Mouse (Mus musculus): ENCODE measurements around the gene Hist1h1t. TPM values are rescaled to one million over a fixed set of nuclear protein-coding genes. Genes with fewer than 3 reads are reported as not detected.
"Not testable (repeated sequence)": the region's sequence is repeated elsewhere in the genome, so short reads cannot be mapped to it uniquely, and the experiment has no call there.

Hist1h1t gene
- polyA plus RNA-seq, 1 experiment from 2014 or later = not detected

DNA sequence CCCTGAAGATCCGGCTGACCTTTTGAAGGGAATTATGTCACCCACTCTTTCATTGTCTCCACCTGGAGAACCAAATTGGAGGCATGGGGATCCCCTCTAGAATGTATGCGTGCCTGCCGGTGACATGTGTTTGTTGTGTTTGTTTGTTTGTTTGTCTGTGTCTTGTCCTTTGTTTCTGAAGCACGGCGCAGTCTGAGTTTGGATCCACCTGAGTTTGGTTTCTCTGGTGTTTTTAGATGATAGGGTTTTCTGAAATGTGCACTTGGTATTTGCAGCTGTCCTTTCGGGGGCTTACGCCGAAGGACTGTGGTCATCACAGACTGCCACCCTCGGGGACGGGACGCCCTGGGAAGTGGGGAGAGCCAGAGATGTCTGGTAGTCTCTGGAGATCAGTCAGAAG lies 21.6 kb downstream of the Hist1h1t start:
- peak overlapping the region; percentile 50; the same call in 1 of the 2 replicates for H3K27ac ChIP-seq
- WGBS = 45% methylated on average over 11 of the region's 11 CpGs
- no peak overlapping the region for H3K9ac ChIP-seq (replicated peaks)
- H3K9me3 ChIP-seq = no peaks in the 10 kb centered on the region
- no peaks in the 10 kb centered on the region for H3K27me3 ChIP-seq
- 0 out of 2 replicates have a peak, but pooled peaks cover 4% of the 10 kb centered on the region for H3K4me1 ChIP-seq (replicated peaks)
- no peak overlapping the region for H3K4me3 ChIP-seq (replicated peaks)
- H3K4me2 ChIP-seq = no peak overlapping the region
- no peak for ATAC-seq (ENCODE audit: insufficient number of reproducible peaks, insufficient read depth, low FRiP score, low TSS enrichment, low read depth)
- H3K36me3 ChIP-seq = no peaks in the 10 kb centered on the region

DNA sequence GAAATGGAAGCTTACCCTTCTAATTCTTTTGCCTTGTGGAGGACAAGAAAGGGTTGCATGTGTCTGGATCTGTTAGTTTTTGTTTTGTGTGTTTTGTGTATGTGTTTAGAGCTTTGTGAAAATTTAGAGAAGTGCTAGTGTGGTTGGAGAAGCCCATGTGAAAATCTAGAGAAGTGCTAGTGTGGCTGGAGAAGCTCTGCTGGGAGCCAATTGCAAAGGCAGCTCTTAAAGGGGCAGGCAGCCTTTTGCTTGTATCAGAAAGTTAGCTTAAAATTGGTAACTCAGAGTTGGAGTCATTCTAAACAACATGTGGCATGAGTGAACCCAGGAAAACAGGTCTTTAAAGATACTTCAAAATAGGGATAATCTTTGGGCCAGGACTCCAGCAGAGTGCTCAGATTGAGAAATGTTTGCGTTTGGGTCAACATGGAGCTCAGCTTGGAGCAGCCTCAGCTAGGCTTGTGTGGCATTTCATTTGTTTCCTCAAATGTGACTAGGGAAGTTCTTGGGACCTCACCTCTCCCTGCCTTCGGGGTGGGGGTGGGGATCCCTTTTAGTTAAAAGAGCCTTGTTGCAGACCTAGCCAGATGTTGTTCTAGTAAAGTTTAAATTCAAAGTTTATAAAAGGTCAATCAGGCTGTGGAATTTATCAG lies 22.1 kb downstream of the Hist1h1t start:
- H3K27ac ChIP-seq = peak overlapping the region; percentile 50
- not testable (repeated sequence) for H3K4me3 ChIP-seq (replicated peaks); H3K27me3 ChIP-seq; ATAC-seq (ENCODE audit: insufficient number of reproducible peaks, insufficient read depth, low FRiP score, low TSS enrichment, low read depth); H3K9me3 ChIP-seq; H3K4me2 ChIP-seq; H3K36me3 ChIP-seq; H3K4me1 ChIP-seq (replicated peaks); H3K9ac ChIP-seq (replicated peaks)
- 17% methylated on average over 2 of the region's 2 CpGs for WGBS

GRCm38 (mm10) chr13:23724239-23724638 lies 28.6 kb downstream of the Hist1h1t start:
- Histone ChIP-seq H3K4me1 (replicated peaks) (no peaks in the 10 kb centered on the region; the same call in 1 of the 2 replicates), H3K9me3 (no peaks in the 10 kb centered on the region), H3K27ac (no peak overlapping the region), H3K4me3 (replicated peaks) (no peak overlapping the region), H3K27me3 (no peaks in the 10 kb centered on the region), H3K4me2 (no peak overlapping the region), H3K9ac (replicated peaks) (no peak overlapping the region), H3K36me3 (no peaks in the 10 kb centered on the region)
- no peak for ATAC-seq (ENCODE audit: insufficient number of reproducible peaks, insufficient read depth, low FRiP score, low TSS enrichment, low read depth)
- 87% methylated on average over 4 of the region's 4 CpGs for WGBS

DNA sequence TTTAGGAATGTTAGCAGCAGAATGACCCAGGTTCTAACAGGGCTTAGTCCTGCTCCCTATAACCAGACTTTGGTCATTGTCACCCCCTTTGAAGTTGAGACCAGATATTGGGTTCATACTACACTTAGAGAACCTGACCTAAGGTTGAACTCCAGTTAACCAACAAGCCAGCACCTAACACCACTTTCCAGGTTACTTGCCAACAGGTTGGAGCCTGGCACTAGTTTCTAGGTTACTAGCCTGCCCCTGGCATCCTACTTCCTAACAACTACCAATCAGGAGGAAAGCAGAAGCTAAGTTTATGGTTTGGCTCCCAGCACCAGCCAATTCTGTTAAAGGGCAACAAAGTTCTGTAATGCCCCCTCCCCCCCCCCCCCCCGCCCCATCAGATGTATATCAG lies 29.6 kb downstream of the Hist1h1t start:
- Histone ChIP-seq H3K27ac (no peak overlapping the region), H3K9me3 (no peaks in the 10 kb centered on the region), H3K4me2 (no peak overlapping the region), H3K9ac (replicated peaks) (no peak overlapping the region), H3K36me3 (no peaks in the 10 kb centered on the region), H3K4me3 (replicated peaks) (no peak overlapping the region), H3K4me1 (replicated peaks) (no peaks in the 10 kb centered on the region; the same call in 1 of the 2 replicates), H3K27me3 (no peaks in the 10 kb centered on the region)
- no CpG with 5 or more reads among the region's 1 CpGs for WGBS
- no peak for ATAC-seq (ENCODE audit: insufficient number of reproducible peaks, insufficient read depth, low FRiP score, low TSS enrichment, low read depth)

GRCm38 (mm10) chr13:23728472-23729191 lies 33.0 kb downstream of the Hist1h1t start:
- no peak for ATAC-seq (ENCODE audit: insufficient number of reproducible peaks, insufficient read depth, low FRiP score, low TSS enrichment, low read depth)
- Histone ChIP-seq H3K4me1 (replicated peaks) (no peaks in the 10 kb centered on the region; the same call in 1 of the 2 replicates), H3K9me3 (no peaks in the 10 kb centered on the region), H3K4me2 (no peak overlapping the region), H3K27ac (no peak overlapping the region), H3K4me3 (replicated peaks) (no peak overlapping the region), H3K9ac (replicated peaks) (no peak overlapping the region), H3K27me3 (no peaks in the 10 kb centered on the region), H3K36me3 (no peaks in the 10 kb centered on the region)
- 88% methylated on average over 18 of the region's 18 CpGs for WGBS

- 92% methylated on average over 9 of the region's 9 CpGs for WGBS
- H3K9me3 ChIP-seq = no peaks in the 10 kb centered on the region
- H3K4me2 ChIP-seq = no peak overlapping the region
- no peak overlapping the region for H3K9ac ChIP-seq (replicated peaks)
- no peaks in the 10 kb centered on the region; the same call in 1 of the 2 replicates for H3K4me1 ChIP-seq (replicated peaks)
- no peaks in the 10 kb centered on the region for H3K27me3 ChIP-seq
- no peak overlapping the region for H3K4me3 ChIP-seq (replicated peaks)
- no peak for ATAC-seq (ENCODE audit: insufficient number of reproducible peaks, insufficient read depth, low FRiP score, low TSS enrichment, low read depth)
- no peaks in the 10 kb centered on the region for H3K36me3 ChIP-seq
- H3K27ac ChIP-seq = no peak overlapping the region
Measured at GRCm38 (mm10) chr13:23729192-23729525, 33.5 kb downstream of the Hist1h1t start.

GRCm38 (mm10) chr13:23729706-23730105 lies 34.1 kb downstream of the Hist1h1t start:
- H3K36me3 ChIP-seq = no peaks in the 10 kb centered on the region
- H3K4me3 ChIP-seq (replicated peaks) = no peak overlapping the region
- no peak for ATAC-seq (ENCODE audit: insufficient number of reproducible peaks, insufficient read depth, low FRiP score, low TSS enrichment, low read depth)
- no peak overlapping the region for H3K27ac ChIP-seq
- no peak overlapping the region for H3K9ac ChIP-seq (replicated peaks)
- no peaks in the 10 kb centered on the region; the same call in 1 of the 2 replicates for H3K4me1 ChIP-seq (replicated peaks)
- no peak overlapping the region for H3K4me2 ChIP-seq
- H3K27me3 ChIP-seq = no peaks in the 10 kb centered on the region
- 90% methylated on average over 5 of the region's 5 CpGs for WGBS
- H3K9me3 ChIP-seq = no peaks in the 10 kb centered on the region

DNA sequence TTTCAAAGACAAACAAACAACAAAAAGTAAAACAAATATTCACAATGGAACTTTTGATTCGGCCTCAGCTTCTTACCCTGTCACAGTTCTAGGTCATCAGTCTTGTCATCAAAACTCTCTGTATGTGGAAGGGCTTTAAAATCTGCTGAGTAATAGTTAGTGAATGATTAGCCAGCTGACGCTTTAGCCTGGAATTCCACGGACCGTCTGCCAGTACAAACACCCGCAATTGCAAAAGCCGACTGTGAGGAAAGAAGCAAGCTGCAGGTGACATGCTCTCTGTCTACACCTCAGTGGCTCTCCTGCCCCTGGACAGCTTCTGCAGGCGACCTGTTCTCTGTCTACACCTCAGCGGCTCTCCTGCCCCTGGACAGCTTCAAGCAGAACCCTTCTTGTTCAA lies 34.9 kb downstream of the Hist1h1t start:
- Histone ChIP-seq H3K9me3 (no peaks in the 10 kb centered on the region), H3K4me2 (no peak overlapping the region), H3K9ac (replicated peaks) (no peak overlapping the region), H3K4me3 (replicated peaks) (no peak overlapping the region), H3K27ac (no peak overlapping the region), H3K36me3 (no peaks in the 10 kb centered on the region), H3K27me3 (no peaks in the 10 kb centered on the region), H3K4me1 (replicated peaks) (no peaks in the 10 kb centered on the region)
- ATAC-seq (ENCODE audit: insufficient number of reproducible peaks, insufficient read depth, low FRiP score, low TSS enrichment, low read depth) = no peak
- 52% methylated on average over 8 of the region's 8 CpGs for WGBS

DNA sequence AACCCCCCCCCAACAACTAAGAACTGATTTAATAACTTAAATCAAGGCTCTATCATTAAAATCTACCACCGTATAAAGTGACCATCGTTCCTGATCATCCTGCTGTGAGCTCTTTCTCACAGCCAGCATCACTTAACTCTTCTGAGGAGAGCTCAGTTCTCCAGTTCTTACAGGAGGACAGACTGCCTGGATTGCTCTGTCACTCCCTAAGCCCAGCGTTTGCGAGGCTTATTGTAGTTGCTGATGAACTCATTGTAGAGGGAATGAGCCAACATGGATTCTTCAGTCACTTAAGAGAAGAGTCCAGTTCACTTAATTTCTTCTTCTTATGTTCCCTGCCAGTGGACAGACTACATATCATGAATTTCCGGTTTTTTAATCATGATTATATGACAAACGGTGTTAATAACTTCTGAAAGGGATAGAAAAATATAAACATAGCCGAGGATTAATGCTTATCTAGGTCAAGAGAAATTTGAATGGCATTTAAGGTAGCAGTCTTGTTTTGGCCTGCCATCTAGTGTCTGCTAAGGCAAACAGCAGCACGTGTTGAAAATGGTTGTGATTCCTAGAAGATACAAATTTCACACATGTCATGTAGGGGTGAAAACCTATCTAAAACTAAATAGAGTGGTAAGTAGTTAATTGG lies 36.7 kb downstream of the Hist1h1t start:
- 29% methylated on average over 8 of the region's 8 CpGs for WGBS
- Histone ChIP-seq H3K9ac (replicated peaks) (no peak overlapping the region), H3K4me1 (replicated peaks) (no peaks in the 10 kb centered on the region), H3K9me3 (no peaks in the 10 kb centered on the region), H3K36me3 (no peaks in the 10 kb centered on the region), H3K27me3 (no peaks in the 10 kb centered on the region), H3K4me2 (no peak overlapping the region), H3K4me3 (replicated peaks) (no peak overlapping the region), H3K27ac (no peak overlapping the region)
- no peak for ATAC-seq (ENCODE audit: insufficient number of reproducible peaks, insufficient read depth, low FRiP score, low TSS enrichment, low read depth)

DNA sequence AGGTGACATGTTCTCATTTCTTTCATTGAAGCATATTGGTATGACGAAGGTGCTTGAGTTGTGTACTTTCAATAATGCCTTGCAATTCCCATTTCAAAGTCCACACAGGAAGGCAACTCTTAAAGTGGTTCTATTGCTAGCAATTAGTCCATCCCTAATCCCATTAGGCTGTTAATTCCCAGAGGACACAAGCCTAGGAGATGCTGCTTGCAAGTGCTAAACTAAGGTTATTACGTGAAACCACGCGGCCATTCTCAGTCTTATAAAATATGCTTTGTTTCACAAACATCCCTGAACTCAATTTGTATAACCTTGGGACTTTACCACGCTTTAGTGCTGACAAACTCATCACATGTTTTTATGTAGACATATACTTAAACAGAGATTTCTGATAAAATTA lies 41.5 kb downstream of the Hist1h1t start:
- H3K4me2 ChIP-seq = no peak overlapping the region

GRCm38 (mm10) chr13:23738041-23738440 lies 42.4 kb downstream of the Hist1h1t start:
- Histone ChIP-seq H3K4me3 (replicated peaks) (peak overlapping the region; percentile 59), H3K9ac (replicated peaks) (peak overlapping the region; percentile 89), H3K36me3 (no peaks in the 10 kb centered on the region), H3K4me1 (replicated peaks) (peaks cover 9% of the 10 kb centered on the region), H3K4me2 (peak overlapping the region; percentile 86), H3K27me3 (no peaks in the 10 kb centered on the region), H3K27ac (peak overlapping the region; percentile 99), H3K9me3 (no peaks in the 10 kb centered on the region)
- WGBS = 26% methylated on average over 4 of the region's 4 CpGs
- no peak for ATAC-seq (ENCODE audit: insufficient number of reproducible peaks, insufficient read depth, low FRiP score, low TSS enrichment, low read depth)

More for the DNA sequence above, 41.5 kb downstream of the Hist1h1t start:
- Histone ChIP-seq H3K4me1 (replicated peaks) (peaks cover 9% of the 10 kb centered on the region), H3K27me3 (no peaks in the 10 kb centered on the region), H3K4me3 (replicated peaks) (no peak overlapping the region), H3K9me3 (no peaks in the 10 kb centered on the region), H3K36me3 (no peaks in the 10 kb centered on the region), H3K9ac (replicated peaks) (no peak overlapping the region), H3K27ac (no peak overlapping the region)
- no peak for ATAC-seq (ENCODE audit: insufficient number of reproducible peaks, insufficient read depth, low FRiP score, low TSS enrichment, low read depth)
- 85% methylated on average over 5 of the region's 5 CpGs for WGBS

All from limb, embryonic 12.5 days (tissue).